In the genomic region with DNA sequence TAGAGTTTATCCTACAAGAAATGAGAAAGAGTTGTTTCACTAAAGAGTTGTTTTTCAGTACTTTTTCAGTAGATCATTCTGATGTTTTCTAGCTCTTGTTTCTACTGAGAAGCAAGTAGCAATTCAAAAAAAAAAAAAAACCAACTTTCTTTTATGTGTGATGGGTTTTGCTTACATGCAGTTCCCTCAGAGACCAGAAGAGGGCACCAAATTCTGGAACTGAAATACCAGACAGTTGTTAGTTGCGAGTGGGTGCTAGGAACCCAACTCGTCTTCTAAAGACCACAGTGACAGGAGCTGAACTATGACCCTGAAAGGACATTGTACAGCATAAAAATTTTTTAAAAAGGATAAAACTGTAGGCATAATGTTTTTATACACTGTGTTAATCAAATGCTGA, we compare ENCODE assay signal across 9 mouse cellular contexts. TPM values are rescaled to one million over a fixed set of nuclear protein-coding genes. Genes with fewer than 3 reads are reported as not detected.
DNase-seq lines count a peak whose midpoint lies in the region; ATAC-seq and TF ChIP-seq lines count a peak whose summit lies in the region.
"Had no signal": no experiment of that assay in that cellular context is flagged by ENCODE, and none has a peak within 500 bp of the region (broad histone marks: within the 10 kb centered on the region; RNA-seq: fewer than 3 reads in every experiment).

No protein-coding gene starts in this region.

- peaks cover 4% of the 10 kb centered on the region for H3K9me3 ChIP-seq in E14TG2a.4 (ENCODE audit: low read length)

- peak; percentile 97 for TF ChIP-seq CTCF in E14TG2a.4 (conservative IDR thresholded peaks at IDR 0.05; ENCODE audit: low read length)

- DNase-seq in kidney, postnatal 36 days: peak; percentile 4 to 40
- DNase-seq in kidney, adult 11 months: no peak
- DNase-seq in T-cell, adult 2 months (ENCODE audit: low spot score): peak; percentile 48
- DNase-seq in retina, postnatal 7 days (ENCODE audit: low read depth, low spot score): peak; percentile 8
- no peak for DNase-seq in cerebellum, adult 8-10 months
- no peak for DNase-seq in left cerebral cortex, adult 8-10 months (ENCODE audit: low spot score in 2 of 2)
- DNase-seq: kidney, adult 18-20 months had no signal

- no peak for ATAC-seq in erythroblast, adult 5-6 weeks (replicated peaks; ENCODE audit: low FRiP score, poor library complexity, severe bottlenecking)

- peaks cover 13% of the 10 kb centered on the region; the same call in 1 of the 2 replicates for H3K27me3 ChIP-seq in E14TG2a.4 (ENCODE audit: insufficient read depth, low read length)

- H3K4me3 ChIP-seq in E14TG2a.4 (replicated peaks; ENCODE audit: low read length): no peak overlapping the region

- H3K36me3 ChIP-seq in E14TG2a.4 (ENCODE audit: insufficient read depth, low read length): no peaks in the 10 kb centered on the region

- peaks cover 18% of the 10 kb centered on the region for H3K4me1 ChIP-seq in E14TG2a.4 (replicated peaks; ENCODE audit: low read depth, low read length)

RNA-seq across cellular contexts. Expression of gene Nck1, which starts 2.4 kb away (rescaled TPM):
- 5.2 and 7.5 TPM in 2 replicates for total RNA-seq in erythroblast, adult 5-6 weeks (2015; ENCODE audit: low replicate concordance)
- 9.5 and 10.2 TPM in 2 replicates for total RNA-seq in erythroblast, adult 5-6 weeks (2017; ENCODE audit: low replicate concordance)
- 10 to 100 TPM; 33.4 to 39.9 (median 36.4) TPM for total RNA-seq in left cerebral cortex, adult 8-10 months (2022)

RNA-seq across cellular contexts. Expression of gene Slc35g2, which starts 22.6 kb away (rescaled TPM):
- not detected in 2 replicates for total RNA-seq in erythroblast, adult 5-6 weeks (2015; ENCODE audit: low replicate concordance)
- not detected in 2 replicates for total RNA-seq in erythroblast, adult 5-6 weeks (2017; ENCODE audit: low replicate concordance)
- 10 to 100 TPM; 20.7 to 24.7 (median 22.1) TPM for total RNA-seq in left cerebral cortex, adult 8-10 months (2022)

RNA-seq across cellular contexts. Expression of gene Stag1, which starts 49.3 kb away (rescaled TPM):
- 22.8 and 50.5 TPM in 2 replicates for total RNA-seq in erythroblast, adult 5-6 weeks (2015; ENCODE audit: low replicate concordance)
- total RNA-seq in erythroblast, adult 5-6 weeks (2017; ENCODE audit: low replicate concordance): 64.5 and 64.7 TPM in 2 replicates
- total RNA-seq in left cerebral cortex, adult 8-10 months (2022): 10 to 100 TPM; 54.0 to 73.3 (median 67.2) TPM

Comparison
In these comparisons a context has a peak if more than half of its experiments do, and no peak if none do; other contexts are left out.
1. DNase-seq: peak in kidney, postnatal 36 days (2 of 2), T-cell, adult 2 months (single experiment) and retina, postnatal 7 days (single experiment); none in kidney, adult 11 months (single experiment), cerebellum, adult 8-10 months (single experiment) and left cerebral cortex, adult 8-10 months (0 of 2).
2. RNA of gene Slc35g2, which starts 22.6 kb away (total RNA-seq): 20.7 to 24.7 TPM in left cerebral cortex, adult 8-10 months; not detected in erythroblast, adult 5-6 weeks; every median in the first group is over 10 times any median in the second.